Mouse (Mus musculus) forebrain, embryonic 15.5 days (tissue): ENCODE measurements around the gene Tmprss12. TPM values are rescaled to one million over a fixed set of nuclear protein-coding genes. Genes with fewer than 3 reads are reported as not detected.
"Not testable (repeated sequence)": the region's sequence is repeated elsewhere in the genome, so short reads cannot be mapped to it uniquely, and the experiment has no call there.

Experiments used
- ATAC-seq: fragments of 200-750 bp; cut with Nextera tagmentation; replicated peaks from 2 replicates; pipeline ENCODE4 v1.8.0; 2017; ENCODE audit warnings: mild to moderate bottlenecking, moderate TSS enrichment, moderate library complexity
- H3K27ac ChIP-seq: fragments of 300-500 bp; sonication (generic); replicated peaks from 2 replicates; pipeline ENCODE4 v1.5.1; 2015; ENCODE audit warnings: mild to moderate bottlenecking, inconsistent platforms
- H3K27me3 ChIP-seq: fragments of 300-500 bp; sonication (generic); 2 replicates; pipeline ENCODE4 v1.6.1; 2015; ENCODE audit warnings: inconsistent platforms
- H3K36me3 ChIP-seq: fragments of 300-500 bp; sonication (generic); 2 replicates; pipeline ENCODE4 v1.6.1; 2015; ENCODE audit warnings: mild to moderate bottlenecking, inconsistent platforms
- H3K4me1 ChIP-seq: fragments of 300-500 bp; sonication (generic); 2 replicates; pipeline ENCODE4 v1.6.1; 2015; ENCODE audit warnings: inconsistent platforms
- H3K4me2 ChIP-seq: fragments of 300-500 bp; sonication (generic); replicated peaks from 2 replicates; pipeline ENCODE4 v1.6.1; 2015; ENCODE audit warnings: mild to moderate bottlenecking, inconsistent platforms
- H3K4me3 ChIP-seq: fragments of 300-500 bp; sonication (generic); 2 replicates; pipeline ENCODE4 v1.5.1; 2015; ENCODE audit warnings: mild to moderate bottlenecking, inconsistent platforms
- H3K9ac ChIP-seq: fragments of 300-500 bp; sonication (generic); replicated peaks from 2 replicates; pipeline ENCODE4 v1.6.1; 2015; ENCODE audit warnings: mild to moderate bottlenecking, inconsistent platforms
- H3K9me3 ChIP-seq: fragments of 300-500 bp; sonication (generic); 2 replicates; pipeline ENCODE4 v1.6.1; 2016; ENCODE audit warnings: inconsistent platforms
- WGBS: fragments of 180-500 bp; shearing (Covaris S2); methylation state at CpG from one replicate; pipeline ENCODE4 v1.1.7; 2015; ENCODE audit warnings: mixed read lengths; 5-methylcytosine and 5-hydroxymethylcytosine counted together
- polyA plus RNA-seq: library from polyadenylated mRNA; unstranded; fragments of >200 nt; fragmentation: Nextera tagmentation; extraction: Ambion mirVana; gene quantifications from 2 replicates; pipeline ENCODE4 v1.2.1, GENCODE M21; 2015

Gene Tmprss12
- polyA plus RNA-seq, 1 experiment from 2014 or later = not detected

- no peak overlapping the region for H3K27ac ChIP-seq
- no peak overlapping the region for H3K4me2 ChIP-seq
- WGBS = 92% methylated on average over 3 of the region's 3 CpGs
- ATAC-seq = no peak
- H3K27me3 ChIP-seq = no peaks in the 10 kb centered on the region
- no peaks in the 10 kb centered on the region for H3K36me3 ChIP-seq
- H3K4me1 ChIP-seq = no peaks in the 10 kb centered on the region
- H3K9me3 ChIP-seq = no peaks in the 10 kb centered on the region
- no peak overlapping the region for H3K4me3 ChIP-seq
- H3K9ac ChIP-seq = no peak overlapping the region
These were observed 3.1 kb upstream of the Tmprss12 start for GRCm38 (mm10) chr15:100277586-100277985.

- Histone ChIP-seq H3K9me3 (no peaks in the 10 kb centered on the region), H3K9ac (no peak overlapping the region), H3K4me3 (no peak overlapping the region), H3K4me1 (no peaks in the 10 kb centered on the region), H3K27me3 (no peaks in the 10 kb centered on the region), H3K36me3 (no peaks in the 10 kb centered on the region), H3K27ac (no peak overlapping the region), H3K4me2 (no peak overlapping the region)
- 95% methylated on average over 6 of the region's 6 CpGs for WGBS
- no peak for ATAC-seq
These were observed 8.3 kb downstream of the Tmprss12 start for GRCm38 (mm10) chr15:100288980-100289379.

GRCm38 (mm10) chr15:100290858-100291257 lies 10.2 kb downstream of the Tmprss12 start:
- Histone ChIP-seq H3K27ac (no peak overlapping the region), H3K4me3 (no peak overlapping the region), H3K36me3 (no peaks in the 10 kb centered on the region), H3K9ac (no peak overlapping the region), H3K4me2 (no peak overlapping the region), H3K27me3 (no peaks in the 10 kb centered on the region), H3K9me3 (no peaks in the 10 kb centered on the region), H3K4me1 (no peaks in the 10 kb centered on the region)
- ATAC-seq = no peak
- 66% methylated on average over 5 of the region's 5 CpGs for WGBS

GRCm38 (mm10) chr15:100292326-100292725 lies 11.7 kb downstream of the Tmprss12 start:
- WGBS = 81% methylated on average over 7 of the region's 7 CpGs
- H3K4me2 ChIP-seq = no peak overlapping the region
- no peak overlapping the region for H3K9ac ChIP-seq
- H3K9me3 ChIP-seq = no peaks in the 10 kb centered on the region
- H3K27me3 ChIP-seq = no peaks in the 10 kb centered on the region
- H3K4me1 ChIP-seq = no peaks in the 10 kb centered on the region
- H3K36me3 ChIP-seq = no peaks in the 10 kb centered on the region
- no peak for ATAC-seq
- H3K4me3 ChIP-seq = no peak overlapping the region
- no peak overlapping the region for H3K27ac ChIP-seq

- Histone ChIP-seq H3K27ac (no peak overlapping the region), H3K27me3 (no peaks in the 10 kb centered on the region), H3K9ac (no peak overlapping the region), H3K4me2 (no peak overlapping the region), H3K36me3 (no peaks in the 10 kb centered on the region), H3K4me3 (no peak overlapping the region), H3K4me1 (no peaks in the 10 kb centered on the region), H3K9me3 (no peaks in the 10 kb centered on the region)
- no peak for ATAC-seq
- WGBS = 94% methylated on average over 5 of the region's 5 CpGs
These were observed 17.2 kb downstream of the Tmprss12 start for GRCm38 (mm10) chr15:100297856-100298255.

- no peak overlapping the region for H3K27ac ChIP-seq
- no peak overlapping the region for H3K4me2 ChIP-seq
- H3K27me3 ChIP-seq = no peaks in the 10 kb centered on the region
- no peaks in the 10 kb centered on the region for H3K36me3 ChIP-seq
- H3K9ac ChIP-seq = no peak overlapping the region
- H3K4me3 ChIP-seq = no peak overlapping the region
- 83% methylated on average over 6 of the region's 6 CpGs for WGBS
- no peaks in the 10 kb centered on the region for H3K9me3 ChIP-seq
- no peak for ATAC-seq
- H3K4me1 ChIP-seq = peaks cover 12% of the 10 kb centered on the region
These were observed 19.9 kb downstream of the Tmprss12 start for GRCm38 (mm10) chr15:100300499-100300898.

GRCm38 (mm10) chr15:100301556-100301955 lies 20.9 kb downstream of the Tmprss12 start:
- no peaks in the 10 kb centered on the region for H3K27me3 ChIP-seq
- peaks cover 15% of the 10 kb centered on the region for H3K4me1 ChIP-seq
- ATAC-seq = no peak
- no peak overlapping the region for H3K4me2 ChIP-seq
- H3K27ac ChIP-seq = no peak overlapping the region
- no peak overlapping the region for H3K9ac ChIP-seq
- no peak overlapping the region for H3K4me3 ChIP-seq
- no peaks in the 10 kb centered on the region for H3K9me3 ChIP-seq
- 72% methylated on average over 15 of the region's 15 CpGs for WGBS
- no peaks in the 10 kb centered on the region for H3K36me3 ChIP-seq

GRCm38 (mm10) chr15:100303428-100304018 lies 22.9 kb downstream of the Tmprss12 start:
- Histone ChIP-seq H3K36me3 (no peaks in the 10 kb centered on the region), H3K27me3 (no peaks in the 10 kb centered on the region), H3K4me2 (peak overlapping the region; percentile 80), H3K9me3 (no peaks in the 10 kb centered on the region), H3K9ac (no peak overlapping the region), H3K4me3 (peak overlapping the region; percentile 54), H3K27ac (peak overlapping the region; percentile 90; the same call in 1 of the 2 replicates), H3K4me1 (peaks cover 15% of the 10 kb centered on the region)
- ATAC-seq = no peak
- 53% methylated on average over 8 of the region's 8 CpGs for WGBS

GRCm38 (mm10) chr15:100304019-100304991 lies 23.7 kb downstream of the Tmprss12 start, which contains the start of gene Mettl7a1:
Gene Mettl7a1, plus strand, starts transcription at chr15:100304140.
- H3K27me3 ChIP-seq = no peaks in the 10 kb centered on the region
- H3K27ac ChIP-seq = peak within 1 kb of the TSS; percentile 90
- no peaks in the 10 kb centered on the region for H3K36me3 ChIP-seq
- no peaks in the 10 kb centered on the region for H3K9me3 ChIP-seq
- peak; percentile 88 for ATAC-seq
- 2% methylated on average over 25 of the region's 30 CpGs for WGBS
- peak within 1 kb of the TSS; percentile 80 for H3K4me2 ChIP-seq
- peak within 1 kb of the TSS; percentile 54 for H3K4me3 ChIP-seq
- H3K4me1 ChIP-seq = peaks cover 15% of the 10 kb centered on the region
- H3K9ac ChIP-seq = peak within 1 kb of the TSS; percentile 66

- Histone ChIP-seq H3K27ac (no peak overlapping the region), H3K4me3 (no peak overlapping the region), H3K9me3 (no peaks in the 10 kb centered on the region), H3K4me1 (peaks cover 15% of the 10 kb centered on the region), H3K36me3 (no peaks in the 10 kb centered on the region), H3K27me3 (no peaks in the 10 kb centered on the region), H3K4me2 (no peak overlapping the region), H3K9ac (no peak overlapping the region)
- WGBS = 90% methylated on average over 2 of the region's 2 CpGs
- ATAC-seq = no peak
These were observed 25.6 kb downstream of the Tmprss12 start for GRCm38 (mm10) chr15:100306201-100306600.

- not testable (repeated sequence) for H3K4me2 ChIP-seq, H3K4me3 ChIP-seq, H3K9ac ChIP-seq, H3K27ac ChIP-seq, H3K9me3 ChIP-seq, H3K36me3 ChIP-seq, ATAC-seq, H3K27me3 ChIP-seq
- 41% methylated on average over 11 of the region's 11 CpGs for WGBS
- H3K4me1 ChIP-seq = peaks cover 15% of the 10 kb centered on the region
These were observed 26.9 kb downstream of the Tmprss12 start for GRCm38 (mm10) chr15:100307438-100308096.

- no peaks in the 10 kb centered on the region for H3K36me3 ChIP-seq
- no peaks in the 10 kb centered on the region for H3K27me3 ChIP-seq
- H3K9ac ChIP-seq = no peak overlapping the region
- no peak for ATAC-seq
- H3K4me3 ChIP-seq = no peak overlapping the region
- H3K4me2 ChIP-seq = no peak overlapping the region
- WGBS = 98% methylated on average over 2 of the region's 2 CpGs
- H3K27ac ChIP-seq = no peak overlapping the region
- no peaks in the 10 kb centered on the region for H3K4me1 ChIP-seq
- no peaks in the 10 kb centered on the region for H3K9me3 ChIP-seq
These were observed 31.7 kb downstream of the Tmprss12 start for GRCm38 (mm10) chr15:100312346-100312745.
